Mouse (Mus musculus): ENCODE results near the gene Ercc1.

The Ercc1 gene

GRCm38 (mm10) chr7:19337122-19337521, 7.5 kb upstream of the Ercc1 start:
- no peak for DNase-seq (ENCODE audit: low read depth, low spot score)

GRCm38 (mm10) chr7:19338060-19338459, 6.5 kb upstream of the Ercc1 start:
- no peak for DNase-seq (ENCODE audit: low read depth, low spot score)

- DNase-seq (ENCODE audit: low read depth, low spot score) = no peak
These were observed 6.0 kb upstream of the Ercc1 start for GRCm38 (mm10) chr7:19338596-19338995.

- DNase-seq (ENCODE audit: low read depth, low spot score) = no peak
These were observed 3.3 kb upstream of the Ercc1 start for GRCm38 (mm10) chr7:19341250-19341649.

GRCm38 (mm10) chr7:19341761-19342409, 2.7 kb upstream of the Ercc1 start:
- DNase-seq (ENCODE audit: low read depth, low spot score) = no peak

- no peak for DNase-seq (ENCODE audit: low read depth, low spot score)
These were observed 2.0 kb upstream of the Ercc1 start for GRCm38 (mm10) chr7:19342481-19343027.

- DNase-seq (ENCODE audit: low read depth, low spot score) = no peak
These were observed 1.3 kb upstream of the Ercc1 start for GRCm38 (mm10) chr7:19343210-19343808.

GRCm38 (mm10) chr7:19344938-19345471, 427 bp downstream of the Ercc1 start:
- peak; percentile 90 for DNase-seq (ENCODE audit: low read depth, low spot score)

- no peak for DNase-seq (ENCODE audit: low read depth, low spot score)
These were observed 4.8 kb downstream of the Ercc1 start for GRCm38 (mm10) chr7:19349188-19349915.

- no peak for DNase-seq (ENCODE audit: low read depth, low spot score)
These were observed 5.6 kb downstream of the Ercc1 start for GRCm38 (mm10) chr7:19350221-19350620.

GRCm38 (mm10) chr7:19354991-19355390, 10.4 kb downstream of the Ercc1 start:
- no peak for DNase-seq (ENCODE audit: low read depth, low spot score)

GRCm38 (mm10) chr7:19356311-19356710, 11.7 kb downstream of the Ercc1 start:
- DNase-seq (ENCODE audit: low read depth, low spot score) = no peak

- no peak for DNase-seq (ENCODE audit: low read depth, low spot score)
These were observed 13.1 kb downstream of the Ercc1 start for GRCm38 (mm10) chr7:19357381-19358375.

- DNase-seq (ENCODE audit: low read depth, low spot score) = no peak
These were observed 14.1 kb downstream of the Ercc1 start for GRCm38 (mm10) chr7:19358634-19359033.

GRCm38 (mm10) chr7:19359299-19359891, 14.8 kb downstream of the Ercc1 start, which contains the start of the genes Cd3eap and Ppp1r13l:
Cd3eap (minus strand) TSS chr7:19359483.
Ppp1r13l (plus strand) TSS chr7:19359749.
- peak; percentile 82 for DNase-seq (ENCODE audit: low read depth, low spot score)

- DNase-seq (ENCODE audit: low read depth, low spot score) = no peak
These were observed 15.5 kb downstream of the Ercc1 start for GRCm38 (mm10) chr7:19359892-19360641.

- peak; percentile 69 for DNase-seq (ENCODE audit: low read depth, low spot score)
These were observed 16.4 kb downstream of the Ercc1 start for GRCm38 (mm10) chr7:19360944-19361343.

- no peak for DNase-seq (ENCODE audit: low read depth, low spot score)
These were observed 17.1 kb downstream of the Ercc1 start for GRCm38 (mm10) chr7:19361720-19362119.

GRCm38 (mm10) chr7:19362276-19362675, 17.7 kb downstream of the Ercc1 start:
- no peak for DNase-seq (ENCODE audit: low read depth, low spot score)

- DNase-seq (ENCODE audit: low read depth, low spot score) = no peak
These were observed 19.3 kb downstream of the Ercc1 start for GRCm38 (mm10) chr7:19363881-19364280.
